Mouse (Mus musculus): ENCODE data around the gene Tjp3. TPM values are rescaled to one million over a fixed set of nuclear protein-coding genes. Genes with fewer than 3 reads are reported as not detected.

Tjp3 gene
- 4.8 and 7.0 TPM in 2 replicates for polyA plus RNA-seq (2014; fragmentation: Nextera tagmentation; extraction: Ambion mirVana)

GRCm38 (mm10) chr10:81291511-81292104, at the start of gene Tjp3:
Tjp3 (minus strand) TSS chr10:81291581.
- peaks cover 4% of the 10 kb centered on the region; the same call in 1 of the 2 replicates for H3K36me3 ChIP-seq (ENCODE audit: control insufficient read depth, insufficient read depth, low read length)
- no peaks in the 10 kb centered on the region for H3K9me3 ChIP-seq (replicated peaks; ENCODE audit: control insufficient read depth, low read length)
- no peak for DNase-seq (ENCODE audit: low spot score)
- 0 out of 2 replicates have a peak within 1 kb of the TSS, but pooled peaks have one; percentile 5 for H3K27ac ChIP-seq (ENCODE audit: low read depth, low read length)
- H3K4me1 ChIP-seq (ENCODE audit: control insufficient read depth, insufficient read depth, low read length), result peaks cover 16% of the 10 kb centered on the region
- WGBS, result 75% methylated on average over 9 of the region's 9 CpGs
- no peak for ATAC-seq
- no peaks in the 10 kb centered on the region for H3K27me3 ChIP-seq (replicated peaks; ENCODE audit: control insufficient read depth, insufficient read depth, low read length)
- no peak within 1 kb of the TSS for H3K4me3 ChIP-seq (ENCODE audit: low read depth, low read length)
- H3K9ac ChIP-seq (ENCODE audit: low read length), result peak within 1 kb of the TSS; percentile 25; the same call in 1 of the 2 replicates
- no peak within 1 kb of the TSS for H3K4me2 ChIP-seq (ENCODE audit: low read length)

- Histone ChIP-seq H3K9ac (ENCODE audit: low read length) (no peak overlapping the region), H3K27me3 (replicated peaks; ENCODE audit: control insufficient read depth, insufficient read depth, low read length) (peaks cover 38% of the 10 kb centered on the region), H3K4me2 (ENCODE audit: low read length) (no peak overlapping the region), H3K4me1 (ENCODE audit: control insufficient read depth, insufficient read depth, low read length) (no peaks in the 10 kb centered on the region), H3K36me3 (ENCODE audit: control insufficient read depth, insufficient read depth, low read length) (no peaks in the 10 kb centered on the region), H3K27ac (ENCODE audit: low read depth, low read length) (no peak overlapping the region), H3K4me3 (ENCODE audit: low read depth, low read length) (no peak overlapping the region), H3K9me3 (replicated peaks; ENCODE audit: control insufficient read depth, low read length) (no peaks in the 10 kb centered on the region)
- DNase-seq (ENCODE audit: low spot score) (no peak), ATAC-seq (no peak)
- 41% methylated on average over 17 of the region's 17 CpGs for WGBS
Observed at GRCm38 (mm10) chr10:81340551-81341332, 49.4 kb upstream of the Tjp3 start.

- 98% methylated on average over 4 of the region's 4 CpGs for WGBS
- H3K4me3 ChIP-seq (ENCODE audit: low read depth, low read length), result no peak overlapping the region
- no peak overlapping the region for H3K4me2 ChIP-seq (ENCODE audit: low read length)
- H3K9me3 ChIP-seq (replicated peaks; ENCODE audit: control insufficient read depth, low read length), result no peaks in the 10 kb centered on the region
- peaks cover 17% of the 10 kb centered on the region for H3K27me3 ChIP-seq (replicated peaks; ENCODE audit: control insufficient read depth, insufficient read depth, low read length)
- H3K36me3 ChIP-seq (ENCODE audit: control insufficient read depth, insufficient read depth, low read length), result no peaks in the 10 kb centered on the region
- no peak for ATAC-seq
- H3K4me1 ChIP-seq (ENCODE audit: control insufficient read depth, insufficient read depth, low read length), result no peaks in the 10 kb centered on the region
- no peak for DNase-seq (ENCODE audit: low spot score)
- no peak overlapping the region for H3K27ac ChIP-seq (ENCODE audit: low read depth, low read length)
- no peak overlapping the region for H3K9ac ChIP-seq (ENCODE audit: low read length)
Observed at GRCm38 (mm10) chr10:81336558-81336957, 45.2 kb upstream of the Tjp3 start.

- no peaks in the 10 kb centered on the region for H3K36me3 ChIP-seq (ENCODE audit: control insufficient read depth, insufficient read depth, low read length)
- no peak overlapping the region for H3K4me3 ChIP-seq (ENCODE audit: low read depth, low read length)
- H3K27me3 ChIP-seq (replicated peaks; ENCODE audit: control insufficient read depth, insufficient read depth, low read length), result peaks cover 10% of the 10 kb centered on the region; the same call in 1 of the 2 replicates
- H3K4me1 ChIP-seq (ENCODE audit: control insufficient read depth, insufficient read depth, low read length), result no peaks in the 10 kb centered on the region
- ATAC-seq (no peak), DNase-seq (ENCODE audit: low spot score) (no peak)
- no peak overlapping the region for H3K27ac ChIP-seq (ENCODE audit: low read depth, low read length)
- 38% methylated on average over 16 of the region's 19 CpGs for WGBS
- no peaks in the 10 kb centered on the region for H3K9me3 ChIP-seq (replicated peaks; ENCODE audit: control insufficient read depth, low read length)
- H3K4me2 ChIP-seq (ENCODE audit: low read length), result no peak overlapping the region
- H3K9ac ChIP-seq (ENCODE audit: low read length), result 0 out of 2 replicates have a peak overlapping the region, but pooled peaks have one; percentile 8
Observed at GRCm38 (mm10) chr10:81335393-81336340, 44.3 kb upstream of the Tjp3 start.

- Histone ChIP-seq H3K4me1 (ENCODE audit: control insufficient read depth, insufficient read depth, low read length) (no peaks in the 10 kb centered on the region), H3K4me3 (ENCODE audit: low read depth, low read length) (no peak overlapping the region), H3K27me3 (replicated peaks; ENCODE audit: control insufficient read depth, insufficient read depth, low read length) (peaks cover 10% of the 10 kb centered on the region; the same call in 1 of the 2 replicates), H3K9ac (ENCODE audit: low read length) (no peak overlapping the region), H3K9me3 (replicated peaks; ENCODE audit: control insufficient read depth, low read length) (no peaks in the 10 kb centered on the region), H3K36me3 (ENCODE audit: control insufficient read depth, insufficient read depth, low read length) (no peaks in the 10 kb centered on the region), H3K27ac (ENCODE audit: low read depth, low read length) (no peak overlapping the region), H3K4me2 (ENCODE audit: low read length) (no peak overlapping the region)
- 68% methylated on average over 11 of the region's 11 CpGs for WGBS
- ATAC-seq (no peak), DNase-seq (ENCODE audit: low spot score) (no peak)
Observed at GRCm38 (mm10) chr10:81334324-81334723, 42.9 kb upstream of the Tjp3 start.

- DNase-seq (ENCODE audit: low spot score) (no peak), ATAC-seq (no peak)
- Histone ChIP-seq H3K9ac (ENCODE audit: low read length) (no peak overlapping the region), H3K27ac (ENCODE audit: low read depth, low read length) (no peak overlapping the region), H3K9me3 (replicated peaks; ENCODE audit: control insufficient read depth, low read length) (no peaks in the 10 kb centered on the region), H3K4me3 (ENCODE audit: low read depth, low read length) (no peak overlapping the region), H3K27me3 (replicated peaks; ENCODE audit: control insufficient read depth, insufficient read depth, low read length) (peaks cover 10% of the 10 kb centered on the region; the same call in 1 of the 2 replicates), H3K36me3 (ENCODE audit: control insufficient read depth, insufficient read depth, low read length) (peaks cover 5% of the 10 kb centered on the region; the same call in 1 of the 2 replicates), H3K4me1 (ENCODE audit: control insufficient read depth, insufficient read depth, low read length) (no peaks in the 10 kb centered on the region), H3K4me2 (ENCODE audit: low read length) (no peak overlapping the region)
- WGBS, result 19% methylated on average over 29 of the region's 29 CpGs
Observed at GRCm38 (mm10) chr10:81332277-81332676, 40.9 kb upstream of the Tjp3 start.

- no peak overlapping the region for H3K27ac ChIP-seq (ENCODE audit: low read depth, low read length)
- no peak overlapping the region for H3K4me3 ChIP-seq (ENCODE audit: low read depth, low read length)
- no peak overlapping the region for H3K9ac ChIP-seq (ENCODE audit: low read length)
- H3K27me3 ChIP-seq (replicated peaks; ENCODE audit: control insufficient read depth, insufficient read depth, low read length), result peaks cover 10% of the 10 kb centered on the region; the same call in 1 of the 2 replicates
- no peaks in the 10 kb centered on the region for H3K9me3 ChIP-seq (replicated peaks; ENCODE audit: control insufficient read depth, low read length)
- no peak for ATAC-seq
- no peak for DNase-seq (ENCODE audit: low spot score)
- WGBS, result 62% methylated on average over 4 of the region's 4 CpGs
- no peaks in the 10 kb centered on the region for H3K4me1 ChIP-seq (ENCODE audit: control insufficient read depth, insufficient read depth, low read length)
- H3K36me3 ChIP-seq (ENCODE audit: control insufficient read depth, insufficient read depth, low read length), result peaks cover 28% of the 10 kb centered on the region
- no peak overlapping the region for H3K4me2 ChIP-seq (ENCODE audit: low read length)
Observed at GRCm38 (mm10) chr10:81330007-81330406, 38.6 kb upstream of the Tjp3 start.

GRCm38 (mm10) chr10:81329194-81329975, 38.0 kb upstream of the Tjp3 start:
- H3K9me3 ChIP-seq (replicated peaks; ENCODE audit: control insufficient read depth, low read length), result no peaks in the 10 kb centered on the region
- no peak overlapping the region for H3K4me2 ChIP-seq (ENCODE audit: low read length)
- no peak overlapping the region for H3K27ac ChIP-seq (ENCODE audit: low read depth, low read length)
- WGBS, result 79% methylated on average over 10 of the region's 10 CpGs
- no peaks in the 10 kb centered on the region for H3K4me1 ChIP-seq (ENCODE audit: control insufficient read depth, insufficient read depth, low read length)
- no peak for DNase-seq (ENCODE audit: low spot score)
- no peak overlapping the region for H3K4me3 ChIP-seq (ENCODE audit: low read depth, low read length)
- ATAC-seq, result no peak
- no peak overlapping the region for H3K9ac ChIP-seq (ENCODE audit: low read length)
- peaks cover 10% of the 10 kb centered on the region; the same call in 1 of the 2 replicates for H3K27me3 ChIP-seq (replicated peaks; ENCODE audit: control insufficient read depth, insufficient read depth, low read length)
- H3K36me3 ChIP-seq (ENCODE audit: control insufficient read depth, insufficient read depth, low read length), result peaks cover 34% of the 10 kb centered on the region

Measured in forebrain, embryonic 14.5 days (tissue).